Mouse (Mus musculus) embryonic fibroblast, embryonic 13.5 days (primary cell): ENCODE results near the gene AC124502.3. TPM values are rescaled to one million over a fixed set of nuclear protein-coding genes. Genes with fewer than 3 reads are reported as not detected.

Source experiments
- H3K27ac ChIP-seq: 2 replicates; pipeline ENCODE4 v1.5.1; 2012; ENCODE audit warnings: low read length, control low read depth, inconsistent platforms; ENCODE audit not compliant: insufficient read depth
- H3K4me1 ChIP-seq: 2 replicates; pipeline ENCODE4 v1.6.1; 2011; ENCODE audit warnings: low read length; ENCODE audit not compliant: control insufficient read depth, insufficient read depth
- H3K4me3 ChIP-seq: 2 replicates; pipeline ENCODE4 v1.5.1; 2011; ENCODE audit warnings: mild to moderate bottlenecking, control low read depth, low read length; ENCODE audit not compliant: insufficient read depth
- CTCF ChIP-seq: IDR thresholded peaks from 2 replicates; pipeline ENCODE4 v1.5.1; 2011; ENCODE audit warnings: mild to moderate bottlenecking, control low read depth, low read length, moderate library complexity, borderline replicate concordance; ENCODE audit not compliant: insufficient read depth
- POLR2A ChIP-seq: IDR thresholded peaks from 2 replicates; pipeline ENCODE4 v1.6.1; 2011; ENCODE audit warnings: low read depth, mild to moderate bottlenecking, control low read depth, low read length, moderate library complexity
- polyA plus RNA-seq: library from polyadenylated mRNA; stranded (reverse); fragments of >200 nt; gene quantifications from 2 replicates; pipeline ENCODE4 v1.2.4, GENCODE M21; 2011; ENCODE audit warnings: low read depth; ENCODE audit not compliant: missing spikeins, insufficient read length

The AC124502.3 gene
- polyA plus RNA-seq, 1 experiment = 1.5 TPM

DNA sequence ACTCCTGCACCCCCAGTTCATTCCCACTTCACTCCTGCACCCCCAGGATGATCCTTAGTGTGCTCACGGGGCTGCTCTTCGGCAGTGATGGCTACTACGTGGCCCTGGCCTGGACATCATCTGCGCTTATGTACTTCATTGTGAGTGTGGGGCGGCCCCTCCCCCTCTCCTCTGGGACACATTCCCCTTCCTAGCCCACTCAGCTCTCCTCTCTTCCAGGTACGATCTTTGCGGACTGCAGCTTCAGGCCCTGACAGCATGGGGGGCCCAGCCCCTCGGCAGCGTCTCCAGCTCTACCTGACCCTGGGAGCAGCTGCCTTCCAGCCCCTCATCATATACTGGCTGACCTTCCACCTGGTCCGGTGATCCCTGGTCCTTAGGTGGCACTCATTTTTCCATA lies 53.4 kb downstream of the AC124502.3 start:
- H3K27ac ChIP-seq = no peak overlapping the region
- H3K4me1 ChIP-seq = 0 out of 2 replicates have a peak, but pooled peaks cover 2% of the 10 kb centered on the region
- TF ChIP-seq POLR2A = no peak
- no peak for TF ChIP-seq CTCF
- no peak overlapping the region for H3K4me3 ChIP-seq

DNA sequence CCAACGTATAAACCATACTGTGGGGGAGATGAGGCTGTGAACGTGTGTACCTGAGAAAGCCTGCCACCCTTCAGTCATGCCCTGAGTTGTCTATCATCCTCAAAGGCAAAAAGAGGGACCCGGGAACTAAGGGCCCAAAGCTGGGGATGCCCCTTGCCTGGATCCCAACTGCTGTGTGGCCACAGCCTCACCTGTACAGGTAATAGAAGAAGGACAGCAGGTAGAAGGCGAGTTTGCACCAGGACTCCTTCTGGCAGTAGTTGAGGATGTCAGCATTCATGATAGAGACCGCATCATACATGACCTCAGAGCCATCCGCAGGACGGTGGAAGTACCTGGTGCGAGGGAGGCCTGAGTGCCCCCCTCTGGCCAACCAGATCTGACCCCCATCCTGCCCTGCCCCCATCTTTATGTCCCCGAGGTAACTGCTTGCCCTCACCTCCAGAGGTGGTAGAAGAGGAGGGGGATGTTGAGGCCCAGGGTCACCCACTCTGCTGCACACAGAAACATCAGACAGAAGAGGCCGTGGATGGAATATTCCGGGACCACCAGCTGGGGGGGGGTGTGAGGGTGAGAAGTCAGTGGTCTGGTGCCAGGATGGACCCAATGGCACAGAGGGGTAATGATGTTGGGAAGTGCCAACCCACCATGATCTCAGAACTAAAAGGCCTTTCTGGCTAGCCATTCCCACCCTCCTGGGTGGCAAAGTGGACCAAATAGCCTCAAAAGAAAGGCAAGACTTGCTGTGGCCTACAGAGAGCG lies 55.0 kb downstream of the AC124502.3 start:
- H3K27ac ChIP-seq = no peak overlapping the region
- H3K4me3 ChIP-seq = no peak overlapping the region

DNA sequence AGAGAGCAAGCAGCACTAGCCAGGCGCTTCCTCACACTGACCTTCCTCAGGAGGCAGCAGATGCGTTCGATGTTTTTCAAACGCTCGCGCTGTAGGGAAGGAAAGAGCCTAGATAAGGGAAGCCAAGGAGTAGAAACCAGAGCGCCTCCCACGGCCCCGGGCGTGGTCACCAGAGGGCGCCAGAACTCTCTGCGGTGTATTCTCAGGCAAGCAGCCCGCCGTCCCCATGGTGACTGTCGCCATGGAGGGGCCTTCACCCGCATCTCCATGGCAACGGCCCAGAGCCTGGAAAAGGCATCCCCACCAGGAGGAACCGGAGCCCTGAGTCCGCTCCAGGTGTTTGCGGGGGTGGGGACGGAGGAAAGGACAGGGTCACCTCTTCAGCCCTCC lies 55.5 kb downstream of the AC124502.3 start:
- peak; percentile 65 for TF ChIP-seq CTCF
- TF ChIP-seq POLR2A = no peak; the same call in none of the 2 replicates
- no peak overlapping the region for H3K4me3 ChIP-seq
- H3K27ac ChIP-seq = no peak overlapping the region
- peaks cover 2% of the 10 kb centered on the region; the same call in 1 of the 2 replicates for H3K4me1 ChIP-seq

More for the DNA sequence above, 55.0 kb downstream of the AC124502.3 start:
- H3K4me1 ChIP-seq = peaks cover 2% of the 10 kb centered on the region; the same call in 1 of the 2 replicates
- TF ChIP-seq CTCF (no peak), POLR2A (no peak)

DNA sequence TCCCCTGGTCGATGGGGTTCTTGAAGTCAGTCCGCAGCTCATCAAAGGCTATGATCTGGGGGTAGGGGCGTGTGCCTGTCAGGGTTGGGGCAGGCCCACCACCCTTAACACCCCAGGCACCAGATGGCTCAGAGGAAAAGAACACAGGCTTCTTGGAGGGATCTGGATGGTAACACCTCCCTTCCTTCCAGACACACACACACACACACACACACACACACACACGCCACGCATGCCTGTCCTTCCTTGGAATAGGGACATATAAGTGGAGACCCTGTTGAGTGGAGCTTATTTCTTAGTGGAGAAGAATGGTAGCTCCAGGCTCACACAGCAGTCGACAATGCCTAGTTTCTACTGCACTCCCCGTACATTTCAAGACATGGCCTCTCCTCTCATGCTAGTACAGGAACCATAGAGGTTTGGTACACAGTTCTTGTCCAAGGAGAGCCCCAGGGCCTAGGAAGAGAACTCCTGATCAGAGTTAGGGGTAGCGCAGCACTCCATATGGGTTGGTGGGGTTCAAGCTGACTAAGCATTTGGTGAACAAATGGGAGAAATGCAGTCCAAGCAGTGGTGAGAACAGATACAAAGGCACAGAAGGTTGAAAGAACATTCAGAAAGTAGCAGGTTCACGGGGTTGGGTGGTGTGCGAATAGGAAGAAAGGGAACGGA lies 56.2 kb downstream of the AC124502.3 start:
- no peak for TF ChIP-seq POLR2A
- TF ChIP-seq CTCF = no peak
- peaks cover 2% of the 10 kb centered on the region; the same call in 1 of the 2 replicates for H3K4me1 ChIP-seq

DNA sequence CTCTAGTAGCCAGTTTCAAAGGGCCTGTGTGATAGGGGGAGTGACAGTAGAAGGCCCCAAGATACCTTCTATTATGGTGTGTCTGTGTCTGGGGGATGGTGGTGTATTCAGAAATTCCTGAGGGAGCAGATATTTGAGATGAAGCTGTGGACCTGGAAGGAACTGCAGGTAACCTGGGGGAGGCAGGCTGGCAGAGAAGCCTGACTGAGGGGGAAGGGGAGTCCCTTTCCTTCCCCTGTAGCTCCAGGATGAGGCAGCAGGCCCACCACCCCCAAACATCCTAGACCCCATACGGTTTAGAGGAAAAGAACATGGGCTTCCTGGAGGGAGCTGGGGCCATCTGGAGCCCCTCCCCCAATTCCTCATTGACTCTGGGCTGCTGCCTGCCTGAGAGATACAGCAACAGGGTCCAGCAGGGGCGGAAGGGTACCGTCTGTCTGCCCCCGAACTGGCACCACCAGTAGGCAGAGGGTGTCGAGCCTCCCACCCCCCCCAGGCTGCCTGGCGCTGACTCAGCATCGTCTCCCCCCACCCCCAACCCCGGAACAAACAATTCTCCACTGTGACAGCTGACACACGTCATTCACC lies 57.3 kb downstream of the AC124502.3 start:
- Histone ChIP-seq H3K4me3 (no peak overlapping the region), H3K4me1 (peaks cover 2% of the 10 kb centered on the region; the same call in 1 of the 2 replicates), H3K27ac (no peak overlapping the region)
- TF ChIP-seq POLR2A (no peak; the same call in 1 of the 2 replicates), CTCF (no peak)

More for the DNA sequence above, 56.2 kb downstream of the AC124502.3 start:
- Histone ChIP-seq H3K4me3 (no peak overlapping the region), H3K27ac (no peak overlapping the region)

DNA sequence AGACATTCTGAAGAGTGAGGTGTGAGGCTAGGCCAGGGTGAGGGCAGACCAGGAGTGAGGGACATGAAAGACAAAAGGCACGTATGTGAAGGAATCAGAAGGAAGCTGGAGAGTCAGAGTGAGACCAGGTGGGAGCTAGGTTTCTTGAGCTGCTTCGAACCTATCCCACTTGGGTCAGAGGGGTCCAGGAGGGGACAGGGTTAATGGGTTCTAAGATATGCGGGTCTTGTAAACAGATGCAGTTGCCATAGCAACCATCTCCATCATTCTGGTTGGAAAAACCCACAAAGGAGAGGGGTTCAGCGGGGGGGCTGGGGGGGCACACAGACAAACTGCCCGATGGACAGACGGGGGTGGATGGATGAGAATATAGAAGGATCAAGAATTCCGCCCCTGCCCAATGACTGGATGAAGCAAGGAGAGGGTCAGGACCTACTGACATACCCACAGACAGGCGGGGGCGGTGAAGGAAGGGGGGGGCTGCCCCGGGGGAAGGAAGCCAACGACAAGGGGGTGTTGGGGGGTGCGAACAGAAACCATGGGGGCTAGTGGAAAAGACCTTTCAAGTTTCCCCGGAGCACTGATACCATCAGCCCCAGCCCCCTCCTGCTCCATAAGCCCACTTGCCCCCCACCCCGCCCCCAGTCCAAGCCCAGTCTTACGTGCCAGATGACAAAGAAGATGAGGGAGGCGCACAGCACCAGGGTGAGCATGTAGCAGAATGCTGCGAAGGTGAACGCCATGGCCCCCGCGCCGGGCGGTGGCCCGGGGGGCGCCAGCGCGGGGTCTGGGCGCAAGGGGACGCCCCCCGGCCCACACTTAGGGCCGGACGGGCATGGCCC lies 59.1 kb downstream of the AC124502.3 start:
- Histone ChIP-seq H3K4me3 (peak overlapping the region; percentile 8; the same call in 1 of the 2 replicates), H3K27ac (no peak overlapping the region), H3K4me1 (peaks cover 2% of the 10 kb centered on the region; the same call in 1 of the 2 replicates)
- TF ChIP-seq CTCF = no peak
- TF ChIP-seq POLR2A = no peak

DNA sequence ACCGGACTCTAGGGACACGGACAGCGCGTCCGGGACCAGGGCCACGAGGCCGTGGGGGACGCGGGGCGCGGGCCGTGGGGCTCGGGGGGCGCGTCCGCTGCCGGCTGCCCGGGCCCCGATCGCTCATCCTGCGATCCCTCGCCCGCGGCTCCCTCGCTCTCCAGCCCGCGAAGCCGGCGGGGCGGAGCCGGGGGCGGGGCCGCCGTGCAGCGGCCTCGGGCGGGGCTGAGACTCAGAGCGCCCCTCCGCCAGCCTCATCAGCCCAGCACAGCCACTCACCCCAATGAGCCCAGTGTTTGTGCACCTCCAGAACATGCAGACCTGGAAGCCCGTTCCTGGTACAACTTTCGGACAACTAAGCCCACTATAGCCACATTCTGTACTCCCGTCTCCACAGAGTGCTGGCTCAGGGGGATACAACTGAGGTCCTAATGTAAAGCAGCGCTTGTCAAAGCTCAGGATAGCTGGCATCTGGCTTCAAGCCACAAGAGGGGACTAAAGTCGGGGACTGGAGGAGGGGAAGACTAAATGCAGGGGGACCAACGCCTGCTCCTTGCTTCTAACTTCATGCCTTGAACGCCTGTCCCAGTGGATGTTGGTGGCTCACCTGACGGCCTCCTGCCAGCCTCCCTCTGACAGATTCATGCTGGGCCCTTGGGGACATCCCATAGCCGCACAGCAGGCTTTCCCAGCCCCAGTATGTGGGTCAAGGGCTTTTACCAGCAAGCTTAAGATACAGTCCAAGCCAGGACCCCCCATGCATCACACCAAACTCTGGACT lies 59.9 kb downstream of the AC124502.3 start, which contains the start of gene Cnih2:
Cnih2 (minus strand) TSS at position 159 of the 781 bp plus-strand sequence.
- TF ChIP-seq POLR2A (no peak), CTCF (no peak)
- Histone ChIP-seq H3K4me1 (peaks cover 2% of the 10 kb centered on the region; the same call in 1 of the 2 replicates), H3K4me3 (peak within 1 kb of the TSS; percentile 8; the same call in 1 of the 2 replicates), H3K27ac (no peak within 1 kb of the TSS)

Other genes with a start within 250 kb of the AC124502.3 start
- 39.8 and 48.3 TPM in 2 replicates for gene Rbm4, start 245.0 kb upstream of the AC124502.3 start, polyA plus RNA-seq
- gene Gm21992, start 227.3 kb upstream of the AC124502.3 start, polyA plus RNA-seq = 7.8 and 16.1 TPM in 2 replicates
- gene Rbm14, start 227.3 kb upstream of the AC124502.3 start, polyA plus RNA-seq = 33.4 and 33.6 TPM in 2 replicates
- 43.3 and 48.7 TPM in 2 replicates for gene Ccs, start 199.6 kb upstream of the AC124502.3 start, polyA plus RNA-seq
- 0.26 TPM in 1 of 2 replicates, not detected in the other for gene Ccdc87, start 199.5 kb upstream of the AC124502.3 start, polyA plus RNA-seq
- 20.3 and 23.5 TPM in 2 replicates for gene Ctsf, start 183.8 kb upstream of the AC124502.3 start, polyA plus RNA-seq
- gene Actn3, start 161.0 kb upstream of the AC124502.3 start, polyA plus RNA-seq = 1.4 and 1.5 TPM in 2 replicates
- 9.5 and 11.1 TPM in 2 replicates for gene Zdhhc24, start 160.2 kb upstream of the AC124502.3 start, polyA plus RNA-seq
- gene Bbs1, start 132.3 kb upstream of the AC124502.3 start, polyA plus RNA-seq = 1.7 and 4.0 TPM in 2 replicates
- gene Dpp3, start 110.6 kb upstream of the AC124502.3 start, polyA plus RNA-seq = 74.9 and 81.0 TPM in 2 replicates
- 0.99 and 2.5 TPM in 2 replicates for gene Peli3, start 95.8 kb upstream of the AC124502.3 start, polyA plus RNA-seq
- 67.0 and 81.9 TPM in 2 replicates for gene Mrpl11, start 76.7 kb upstream of the AC124502.3 start, polyA plus RNA-seq
- gene Npas4, start 48.6 kb upstream of the AC124502.3 start, polyA plus RNA-seq = 4.5 and 7.4 TPM in 2 replicates
- 6.0 and 8.0 TPM in 2 replicates for gene Slc29a2, start 15.0 kb upstream of the AC124502.3 start, polyA plus RNA-seq
- 31.4 and 33.5 TPM in 2 replicates for gene B4gat1, start 65 bp upstream of the AC124502.3 start, polyA plus RNA-seq
- 12.9 and 14.5 TPM in 2 replicates for gene Brms1, start 2.5 kb downstream of the AC124502.3 start, polyA plus RNA-seq
- gene Rin1, start 11.6 kb downstream of the AC124502.3 start, polyA plus RNA-seq = 60.2 and 82.9 TPM in 2 replicates
- gene Cd248, start 29.2 kb downstream of the AC124502.3 start, polyA plus RNA-seq = 202 and 292 TPM in 2 replicates
- 6.0 and 7.2 TPM in 2 replicates for gene Tmem151a, start 46.6 kb downstream of the AC124502.3 start, polyA plus RNA-seq
- 94.1 and 96.4 TPM in 2 replicates for gene Yif1a, start 49.6 kb downstream of the AC124502.3 start, polyA plus RNA-seq
- 4.7 and 5.2 TPM in 2 replicates for gene Cnih2, start 59.6 kb downstream of the AC124502.3 start, polyA plus RNA-seq
- 115 and 123 TPM in 2 replicates for gene Rab1b, start 68.2 kb downstream of the AC124502.3 start, polyA plus RNA-seq
- gene Klc2, start 79.7 kb downstream of the AC124502.3 start, polyA plus RNA-seq = 20.1 and 24.2 TPM in 2 replicates
- 23.3 and 23.5 TPM in 2 replicates for gene Pacs1, start 234.2 kb downstream of the AC124502.3 start, polyA plus RNA-seq